Mouse (Mus musculus) limb, embryonic 11.5 days (tissue): ENCODE results near the gene Dip2b. TPM values are rescaled to one million over a fixed set of nuclear protein-coding genes. Genes with fewer than 3 reads are reported as not detected.

Source experiments
- ATAC-seq: fragments of 200-750 bp; cut with Nextera tagmentation; 2 replicates; pipeline ENCODE4 v1.8.0; 2017; ENCODE audit warnings: low read depth; ENCODE audit not compliant: insufficient number of reproducible peaks, low FRiP score, low TSS enrichment
- DNase-seq: peaks from one replicate; pipeline ENCODE4 v3.0.0-alpha.2; 2015; ENCODE audit warnings: low spot score
- H3K27ac ChIP-seq: fragments of 300-500 bp; sonication (generic); replicated peaks from 2 replicates; pipeline ENCODE4 v1.5.1; 2014; ENCODE audit warnings: low read depth, mild to moderate bottlenecking, low read length
- H3K27me3 ChIP-seq: fragments of 300-500 bp; sonication (generic); 2 replicates; pipeline ENCODE4 v1.6.1; 2014; ENCODE audit warnings: mild to moderate bottlenecking, low read length, mixed read lengths; ENCODE audit not compliant: control insufficient read depth, insufficient read depth
- H3K36me3 ChIP-seq: fragments of 300-500 bp; sonication (generic); 2 replicates; pipeline ENCODE4 v1.6.1; 2014; ENCODE audit warnings: mild to moderate bottlenecking, low read length, moderate library complexity, mixed read lengths; ENCODE audit not compliant: control insufficient read depth, insufficient read depth
- H3K4me1 ChIP-seq: fragments of 300-500 bp; sonication (generic); 2 replicates; pipeline ENCODE4 v1.6.1; 2014; ENCODE audit warnings: low read length, mixed read lengths; ENCODE audit not compliant: control insufficient read depth, insufficient read depth
- H3K4me2 ChIP-seq: fragments of 300-500 bp; sonication (generic); 2 replicates; pipeline ENCODE4 v1.6.1; 2014; ENCODE audit warnings: low read depth, mild to moderate bottlenecking, moderate library complexity; ENCODE audit not compliant: severe bottlenecking
- H3K4me3 ChIP-seq: fragments of 300-500 bp; sonication (generic); 2 replicates; pipeline ENCODE4 v1.5.1; 2014; ENCODE audit warnings: low read depth, low read length
- H3K9ac ChIP-seq: fragments of 300-500 bp; sonication (generic); 2 replicates; pipeline ENCODE4 v1.6.1; 2014; ENCODE audit warnings: mild to moderate bottlenecking, low read length
- H3K9me3 ChIP-seq: fragments of 300-500 bp; sonication (generic); 2 replicates; pipeline ENCODE4 v1.6.1; 2016; ENCODE audit warnings: low read length; ENCODE audit not compliant: control insufficient read depth
- WGBS: fragments of 180-500 bp; shearing (Covaris S2); extraction: QIAGEN DNeasy Blood & Tissue Kit; methylation state at CpG from one replicate; pipeline ENCODE4 v1.1.7; 2014; 5-methylcytosine and 5-hydroxymethylcytosine counted together
- polyA plus RNA-seq: library from polyadenylated mRNA; unstranded; fragments of >200 nt; fragmentation: Nextera tagmentation; extraction: Ambion mirVana; gene quantifications from 2 replicates; pipeline ENCODE4 v1.2.1, GENCODE M21; 2014

Gene Dip2b
- polyA plus RNA-seq, 1 experiment from 2014 or later = 18.5 TPM

DNA sequence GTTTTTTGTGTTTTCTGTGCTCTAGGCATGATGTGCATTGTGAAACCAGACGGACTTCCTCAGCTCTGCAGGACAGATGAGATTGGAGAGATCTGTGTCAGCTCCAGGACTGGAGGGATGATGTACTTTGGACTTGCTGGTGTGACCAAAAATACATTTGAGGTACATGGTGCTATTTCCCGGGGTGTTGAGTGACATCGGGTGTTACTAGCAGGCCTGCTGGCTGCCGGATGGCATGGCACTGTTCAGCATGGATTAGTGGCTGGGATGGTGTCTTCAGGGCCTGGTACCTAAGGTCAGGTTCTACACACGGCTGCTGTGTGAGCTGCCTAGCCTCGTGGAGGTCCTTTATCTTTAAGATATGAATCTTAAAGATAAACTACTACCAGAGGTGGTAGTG, 136.7 kb downstream of the Dip2b start:
- Histone ChIP-seq H3K27me3 (no peaks in the 10 kb centered on the region), H3K4me2 (no peak overlapping the region), H3K27ac (no peak overlapping the region), H3K9me3 (no peaks in the 10 kb centered on the region), H3K4me1 (no peaks in the 10 kb centered on the region), H3K9ac (no peak overlapping the region), H3K4me3 (no peak overlapping the region), H3K36me3 (peaks cover 9% of the 10 kb centered on the region; the same call in 1 of the 2 replicates)
- DNase-seq (no peak), ATAC-seq (no peak)
- 91% methylated on average over 6 of the region's 6 CpGs for WGBS

DNA sequence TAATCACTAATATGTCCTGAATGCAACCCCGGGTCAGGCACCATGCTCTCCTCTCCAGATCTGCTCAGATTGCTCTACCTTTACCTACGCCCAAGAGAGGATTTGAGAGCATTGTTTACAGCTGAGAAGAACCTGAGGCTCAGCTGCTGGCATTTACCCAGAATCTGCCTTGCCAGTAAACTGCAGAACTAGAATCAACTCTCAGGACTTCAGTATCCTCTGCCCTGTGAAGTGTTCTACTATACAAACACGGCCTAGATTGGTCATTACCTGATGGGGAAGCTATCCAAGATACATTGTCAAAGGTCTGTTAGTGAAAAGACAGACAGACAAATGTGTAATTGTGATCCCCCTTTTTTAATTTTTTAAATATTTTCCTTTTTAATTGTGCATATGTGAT, 138.7 kb downstream of the Dip2b start:
- ATAC-seq = no peak
- Histone ChIP-seq H3K27ac (no peak overlapping the region), H3K36me3 (peaks cover 9% of the 10 kb centered on the region; the same call in 1 of the 2 replicates), H3K4me2 (no peak overlapping the region), H3K27me3 (no peaks in the 10 kb centered on the region), H3K4me3 (no peak overlapping the region), H3K9ac (no peak overlapping the region), H3K4me1 (no peaks in the 10 kb centered on the region), H3K9me3 (no peaks in the 10 kb centered on the region)
- WGBS = 95% methylated on average over 3 of the region's 3 CpGs
- DNase-seq = no peak

DNA sequence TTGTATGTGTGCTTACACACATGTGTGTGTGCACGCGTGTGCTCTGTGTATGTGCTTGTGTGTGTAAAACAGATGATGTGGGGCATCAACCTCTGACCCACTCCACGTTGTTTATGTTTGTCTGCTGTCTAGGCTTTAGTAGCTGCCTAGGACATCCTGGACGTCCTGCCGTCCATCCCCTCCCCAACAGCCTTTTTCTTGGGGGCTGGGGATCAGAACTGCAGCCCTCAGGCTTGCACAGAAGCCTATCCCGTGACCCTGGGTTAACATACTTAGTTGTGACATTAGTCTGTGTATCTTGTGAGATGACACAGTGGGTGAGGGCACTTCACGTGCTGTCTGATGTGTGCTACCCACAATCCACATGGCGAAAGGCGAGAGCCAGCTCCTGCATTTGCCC, 139.1 kb downstream of the Dip2b start:
- no peak overlapping the region for H3K4me2 ChIP-seq
- H3K27me3 ChIP-seq = no peaks in the 10 kb centered on the region
- no peak overlapping the region for H3K27ac ChIP-seq
- H3K36me3 ChIP-seq = peaks cover 9% of the 10 kb centered on the region; the same call in 1 of the 2 replicates
- H3K9ac ChIP-seq = no peak overlapping the region
- no peak overlapping the region for H3K4me3 ChIP-seq
- no peaks in the 10 kb centered on the region for H3K4me1 ChIP-seq
- no peak for DNase-seq
- H3K9me3 ChIP-seq = no peaks in the 10 kb centered on the region
- 82% methylated on average over 9 of the region's 9 CpGs for WGBS
- no peak for ATAC-seq

DNA sequence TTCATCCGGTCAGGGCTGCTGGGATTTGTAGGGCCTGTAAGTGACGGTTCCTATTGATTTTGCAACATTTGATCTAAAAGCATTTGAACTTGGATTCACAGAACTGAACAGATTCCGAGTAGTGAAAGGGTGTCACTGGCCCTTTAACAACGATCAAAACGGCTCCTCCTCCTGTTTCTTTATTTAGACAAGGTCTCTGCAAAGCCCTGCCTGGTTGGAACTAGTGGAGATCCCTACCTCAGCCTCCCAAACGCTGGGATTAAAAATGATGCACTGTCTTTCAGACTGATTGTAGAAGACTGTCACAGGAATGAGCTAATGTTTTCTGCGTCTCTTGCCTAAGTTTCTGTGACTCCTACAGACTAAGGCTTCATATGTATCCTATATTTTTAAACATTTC, 140.0 kb downstream of the Dip2b start:
- H3K4me1 ChIP-seq = no peaks in the 10 kb centered on the region
- H3K9ac ChIP-seq = no peak overlapping the region
- H3K9me3 ChIP-seq = no peaks in the 10 kb centered on the region
- no peak overlapping the region for H3K27ac ChIP-seq
- no peak overlapping the region for H3K4me2 ChIP-seq
- H3K4me3 ChIP-seq = no peak overlapping the region
- ATAC-seq (no peak), DNase-seq (no peak)
- no peaks in the 10 kb centered on the region for H3K27me3 ChIP-seq
- 79% methylated on average over 7 of the region's 7 CpGs for WGBS
- peaks cover 9% of the 10 kb centered on the region; the same call in 1 of the 2 replicates for H3K36me3 ChIP-seq

DNA sequence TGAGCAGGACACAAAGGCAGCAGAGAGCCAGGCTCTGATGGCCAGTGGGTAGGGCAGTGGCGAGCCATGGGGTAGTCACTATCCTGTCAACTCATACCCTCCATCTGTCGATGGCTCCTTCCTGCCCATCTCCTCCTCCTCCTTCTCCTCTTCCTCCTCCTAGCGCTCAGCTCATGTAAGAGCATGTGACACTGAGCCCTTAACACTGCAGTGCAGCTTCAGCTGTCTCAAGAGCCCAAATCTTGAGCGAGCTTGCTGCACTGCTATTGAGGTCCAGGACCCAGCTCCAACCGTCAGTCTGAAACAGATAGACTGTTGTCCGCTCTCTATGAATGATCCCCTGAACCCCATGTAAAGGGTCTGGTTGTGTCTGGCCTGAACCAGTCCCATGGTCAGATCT, 141.2 kb downstream of the Dip2b start:
- peaks cover 7% of the 10 kb centered on the region; the same call in 1 of the 2 replicates for H3K36me3 ChIP-seq
- no peak overlapping the region for H3K4me3 ChIP-seq
- no peaks in the 10 kb centered on the region for H3K27me3 ChIP-seq
- H3K4me1 ChIP-seq = no peaks in the 10 kb centered on the region
- ATAC-seq (no peak), DNase-seq (no peak)
- no peak overlapping the region for H3K9ac ChIP-seq
- no peaks in the 10 kb centered on the region for H3K9me3 ChIP-seq
- H3K4me2 ChIP-seq = no peak overlapping the region
- WGBS = 91% methylated on average over 6 of the region's 6 CpGs
- no peak overlapping the region for H3K27ac ChIP-seq

DNA sequence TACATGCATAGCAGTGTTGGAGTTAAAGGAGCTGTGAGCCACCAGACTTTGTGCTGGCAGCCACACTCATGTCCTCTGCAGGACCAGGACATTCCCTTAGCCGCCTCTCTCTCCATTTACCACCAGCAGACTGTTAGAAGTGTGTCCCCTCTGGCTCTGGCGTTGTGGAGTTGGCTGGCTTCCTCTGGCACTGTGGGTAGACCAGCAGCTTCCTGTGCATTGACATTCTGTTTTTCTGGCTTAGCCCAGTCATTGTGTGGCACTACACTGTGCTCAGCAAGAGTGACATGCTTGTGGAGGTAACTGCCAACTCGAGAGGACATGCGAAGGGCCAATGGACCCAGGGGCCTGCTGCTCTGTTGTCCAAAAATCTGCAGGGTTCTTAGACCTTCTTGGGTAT, 141.8 kb downstream of the Dip2b start:
- Histone ChIP-seq H3K9me3 (no peaks in the 10 kb centered on the region), H3K27ac (no peak overlapping the region), H3K9ac (no peak overlapping the region), H3K27me3 (no peaks in the 10 kb centered on the region), H3K4me2 (no peak overlapping the region), H3K36me3 (peaks cover 3% of the 10 kb centered on the region; the same call in 1 of the 2 replicates), H3K4me1 (no peaks in the 10 kb centered on the region), H3K4me3 (no peak overlapping the region)
- 95% methylated on average over 4 of the region's 4 CpGs for WGBS
- DNase-seq (no peak), ATAC-seq (no peak)

DNA sequence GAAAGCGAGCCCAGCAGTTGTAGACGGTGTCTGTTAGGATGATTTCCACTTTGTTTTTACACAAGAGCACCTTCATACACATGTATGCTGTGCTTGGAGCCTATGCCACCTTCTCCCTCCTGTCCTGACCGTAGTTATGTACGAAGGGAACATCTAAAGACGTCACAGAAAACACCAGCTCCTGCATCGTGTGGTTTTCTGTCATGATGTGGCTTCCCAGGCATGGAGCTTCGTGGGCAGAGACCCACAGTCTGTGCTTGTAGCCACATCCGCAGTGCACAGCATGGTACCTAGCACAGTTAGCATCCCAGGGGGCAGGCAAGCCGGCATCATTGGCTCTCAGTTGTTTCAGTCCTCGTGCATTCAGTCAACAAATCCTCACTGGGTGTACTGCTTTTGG, 143.4 kb downstream of the Dip2b start:
- no peak for DNase-seq
- H3K4me3 ChIP-seq = no peak overlapping the region
- 86% methylated on average over 10 of the region's 10 CpGs for WGBS
- H3K9me3 ChIP-seq = no peaks in the 10 kb centered on the region
- no peak for ATAC-seq
- H3K4me2 ChIP-seq = no peak overlapping the region
- H3K4me1 ChIP-seq = no peaks in the 10 kb centered on the region
- H3K27me3 ChIP-seq = no peaks in the 10 kb centered on the region
- no peak overlapping the region for H3K27ac ChIP-seq
- no peak overlapping the region for H3K9ac ChIP-seq
- peaks cover 6% of the 10 kb centered on the region; the same call in 1 of the 2 replicates for H3K36me3 ChIP-seq

DNA sequence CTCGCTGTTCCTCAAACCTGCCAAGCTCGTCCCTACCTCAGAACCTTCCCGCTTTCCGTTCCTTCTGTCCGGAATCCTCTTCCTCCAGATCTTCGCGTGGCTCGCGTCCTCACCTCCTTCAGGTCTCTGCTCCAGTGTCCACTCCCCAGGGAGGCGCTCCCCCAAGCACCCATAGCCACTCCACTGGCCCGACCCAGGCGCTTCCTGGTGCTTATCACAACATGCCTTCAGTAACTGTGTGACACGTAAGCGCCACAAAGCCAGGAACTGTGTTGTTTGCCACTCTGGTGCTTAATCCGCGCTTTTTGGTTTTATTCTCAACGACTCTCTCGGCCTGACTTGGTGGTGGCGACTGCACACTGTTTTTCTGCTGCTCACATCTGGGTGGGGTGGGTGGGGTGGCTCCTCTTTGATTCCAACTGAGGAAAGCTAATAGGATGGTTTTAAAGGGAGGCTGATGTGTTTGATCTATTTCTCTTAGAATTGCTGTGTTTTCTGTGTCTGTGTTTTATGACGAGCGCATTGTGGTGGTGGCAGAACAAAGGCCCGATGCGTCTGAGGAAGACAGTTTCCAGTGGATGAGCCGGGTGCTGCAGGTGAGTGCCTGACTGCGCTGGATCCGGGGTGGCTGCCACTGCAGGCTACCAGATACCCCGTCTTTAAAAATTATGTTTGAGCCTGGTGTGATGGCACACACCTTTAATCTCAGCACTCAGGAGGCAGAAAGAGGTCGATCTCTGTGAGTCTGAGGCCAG, 144.2 kb downstream of the Dip2b start:
- Histone ChIP-seq H3K27ac (no peak overlapping the region), H3K36me3 (peaks cover 7% of the 10 kb centered on the region; the same call in 1 of the 2 replicates), H3K4me3 (no peak overlapping the region), H3K27me3 (no peaks in the 10 kb centered on the region), H3K4me2 (no peak overlapping the region), H3K9me3 (no peaks in the 10 kb centered on the region), H3K9ac (no peak overlapping the region), H3K4me1 (no peaks in the 10 kb centered on the region)
- ATAC-seq (no peak), DNase-seq (no peak)
- 85% methylated on average over 28 of the region's 28 CpGs for WGBS

DNA sequence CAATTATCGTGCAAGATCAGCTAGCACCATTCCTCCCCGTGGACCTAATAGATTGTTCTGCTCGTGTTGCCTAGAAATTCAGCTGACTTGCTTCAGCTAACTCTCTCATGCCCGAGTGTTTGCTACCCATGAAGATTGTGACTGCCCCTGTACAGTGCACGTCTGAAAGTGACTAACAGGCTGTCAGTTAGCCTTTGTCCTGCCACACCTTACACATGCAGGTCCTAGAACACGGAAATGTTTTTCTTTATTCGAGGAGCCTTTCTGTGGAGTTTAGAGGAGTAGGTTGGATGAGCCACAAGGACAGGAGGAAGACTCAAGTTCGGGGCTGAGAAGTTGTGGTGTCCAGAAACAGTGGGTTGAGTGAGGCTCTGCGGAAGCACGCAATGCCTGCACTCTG, 145.0 kb downstream of the Dip2b start:
- Histone ChIP-seq H3K36me3 (peaks cover 8% of the 10 kb centered on the region; the same call in 1 of the 2 replicates), H3K27ac (no peak overlapping the region), H3K4me3 (no peak overlapping the region), H3K4me2 (no peak overlapping the region), H3K4me1 (no peaks in the 10 kb centered on the region), H3K9ac (no peak overlapping the region), H3K9me3 (no peaks in the 10 kb centered on the region), H3K27me3 (no peaks in the 10 kb centered on the region)
- WGBS = 92% methylated on average over 10 of the region's 10 CpGs
- DNase-seq (no peak), ATAC-seq (no peak)
